ENCODE assay signal across 20 mouse cellular contexts in genomic region chr1:175671626-175672025, GRCm38 (mm10). TPM values are rescaled to one million over a fixed set of nuclear protein-coding genes. Genes with fewer than 3 reads are reported as not detected.
A peak's percentile ranks its signal among the peaks of the same experiment; 100 is the strongest.
DNase-seq lines count a peak whose midpoint lies in the region; ATAC-seq and TF ChIP-seq lines count a peak whose summit lies in the region.
"Had no signal": no experiment of that assay in that cellular context is flagged by ENCODE, and none has a peak within 500 bp of the region (broad histone marks: within the 10 kb centered on the region; RNA-seq: fewer than 3 reads in every experiment).

No protein-coding gene starts in this region.

- no peak for ATAC-seq in kidney, postnatal 0 days (replicated peaks; ENCODE audit: low FRiP score, low read depth)
- peak; percentile 43 for ATAC-seq in common myeloid progenitor, adult 5-6 weeks (replicated peaks; ENCODE audit: low read depth, poor library complexity, severe bottlenecking)
- ATAC-seq in CD4-positive, CD25-positive, alpha-beta regulatory T cell, adult 4 months: no peak
- ATAC-seq: forebrain, embryonic 13.5 days had no signal

- H3K9me3 ChIP-seq in kidney, postnatal 0 days (replicated peaks; ENCODE audit: low read length): no peaks in the 10 kb centered on the region
- H3K9me3 ChIP-seq: embryonic facial prominence, embryonic 15.5 days; forebrain, embryonic 13.5 days; hindbrain, embryonic 13.5 days; kidney, embryonic 15.5 days; liver, embryonic 15.5 days had no signal

- no peak overlapping the region for H3K4me3 ChIP-seq in kidney, postnatal 0 days (replicated peaks; ENCODE audit: low read depth, low read length)
- H3K4me3 ChIP-seq: embryonic facial prominence, embryonic 15.5 days; forebrain, embryonic 13.5 days; hindbrain, embryonic 13.5 days; kidney, embryonic 15.5 days; liver, embryonic 15.5 days had no signal

- no peak overlapping the region for H3K9ac ChIP-seq in kidney, postnatal 0 days (ENCODE audit: low read depth, low read length)
- H3K9ac ChIP-seq: embryonic facial prominence, embryonic 15.5 days; forebrain, embryonic 13.5 days; hindbrain, embryonic 13.5 days; kidney, embryonic 15.5 days; liver, embryonic 15.5 days had no signal

- H3K27me3 ChIP-seq in kidney, postnatal 0 days (ENCODE audit: insufficient read depth, low read length): no peaks in the 10 kb centered on the region
- H3K27me3 ChIP-seq: embryonic facial prominence, embryonic 15.5 days; forebrain, embryonic 13.5 days; hindbrain, embryonic 13.5 days; kidney, embryonic 15.5 days; liver, embryonic 15.5 days had no signal

- H3K27ac ChIP-seq in kidney, postnatal 0 days: no peak overlapping the region
- H3K27ac ChIP-seq: embryonic facial prominence, embryonic 15.5 days; forebrain, embryonic 13.5 days; hindbrain, embryonic 13.5 days; kidney, embryonic 15.5 days; liver, embryonic 15.5 days had no signal

- no peak overlapping the region for H3K4me2 ChIP-seq in kidney, postnatal 0 days (ENCODE audit: low read length)
- H3K4me2 ChIP-seq: embryonic facial prominence, embryonic 15.5 days; forebrain, embryonic 13.5 days; hindbrain, embryonic 13.5 days; kidney, embryonic 15.5 days; liver, embryonic 15.5 days had no signal

- DNase-seq in kidney, postnatal 0 days (ENCODE audit: low spot score): peak; percentile 58
- no peak for DNase-seq in kidney, postnatal 25 days
- DNase-seq in 3T3-L1 (ENCODE audit: low read depth, low spot score) (peak; percentile 41), 416B (ENCODE audit: low read depth) (peak; percentile 62)
- DNase-seq in embryo, embryonic 10 days (ENCODE audit: low spot score): no peak
- DNase-seq: adrenal gland, postnatal 36 days; cerebellum, adult 11 months; thymus, postnatal 4 days had no signal

- peak; percentile 56; the same call in 1 of the 2 replicates for TF ChIP-seq CTCF in kidney, postnatal 0 days (IDR thresholded peaks at IDR 0.05; ENCODE audit: low read depth)

- WGBS in kidney, postnatal 0 days: 29% methylated on average over 1 of the region's 1 CpGs

- H3K4me1 ChIP-seq in kidney, postnatal 0 days (replicated peaks; ENCODE audit: insufficient read depth, low read length): no peaks in the 10 kb centered on the region
- H3K4me1 ChIP-seq: embryonic facial prominence, embryonic 15.5 days; hindbrain, embryonic 13.5 days; kidney, embryonic 15.5 days; liver, embryonic 15.5 days had no signal

- H3K36me3 ChIP-seq in kidney, postnatal 0 days (ENCODE audit: insufficient read depth, low read length): no peaks in the 10 kb centered on the region
- H3K36me3 ChIP-seq: embryonic facial prominence, embryonic 15.5 days; hindbrain, embryonic 13.5 days; kidney, embryonic 15.5 days; liver, embryonic 15.5 days had no signal

RNA-seq across cellular contexts. Expression of gene Opn3, which starts 20.9 kb away (rescaled TPM):
- polyA plus RNA-seq in kidney, postnatal 0 days (2015; fragmentation: Nextera tagmentation; extraction: Ambion mirVana): 10.3 and 10.5 TPM in 2 replicates
- total RNA-seq in common myeloid progenitor, adult 5-6 weeks (2017): 1.9 TPM in 1 of 2 replicates, not detected in the other
- not detected for polyA plus RNA-seq in CD4-positive, CD25-positive, alpha-beta regulatory T cell, adult 4 months (2017; shearing (Covaris generic))

RNA-seq across cellular contexts. Expression of gene Chml, which starts 21.1 kb away (rescaled TPM):
- 2.1 and 2.3 TPM in 2 replicates for polyA plus RNA-seq in kidney, postnatal 0 days (2015; fragmentation: Nextera tagmentation; extraction: Ambion mirVana)
- 17.8 and 26.8 TPM in 2 replicates for total RNA-seq in common myeloid progenitor, adult 5-6 weeks (2017)
- under 1 TPM; 0.22 to 0.44 TPM for polyA plus RNA-seq in CD4-positive, CD25-positive, alpha-beta regulatory T cell, adult 4 months (2017; shearing (Covaris generic))

RNA-seq across cellular contexts. Expression of gene Wdr64, which starts 26.8 kb away (rescaled TPM):
- polyA plus RNA-seq in kidney, postnatal 0 days (2015; fragmentation: Nextera tagmentation; extraction: Ambion mirVana): not detected in 2 replicates
- total RNA-seq in common myeloid progenitor, adult 5-6 weeks (2017): not detected in 2 replicates
- not detected for polyA plus RNA-seq in CD4-positive, CD25-positive, alpha-beta regulatory T cell, adult 4 months (2017; shearing (Covaris generic))
- total RNA-seq: adrenal gland, postnatal 36 days; gastrocnemius, adult 8-10 months; layer of hippocampus, postnatal 10 days had no signal
- polyA plus RNA-seq: embryonic facial prominence, embryonic 15.5 days; forebrain, embryonic 13.5 days; heart, embryonic 14.5 days; hindbrain, embryonic 13.5 days; limb, embryonic 11.5 days; liver, embryonic 15.5 days had no signal

RNA-seq across cellular contexts. Expression of gene Fh1, which starts 46.2 kb away (rescaled TPM):
- polyA plus RNA-seq in kidney, postnatal 0 days (2015; fragmentation: Nextera tagmentation; extraction: Ambion mirVana): 161 and 162 TPM in 2 replicates
- 86.6 and 102 TPM in 2 replicates for total RNA-seq in common myeloid progenitor, adult 5-6 weeks (2017)
- polyA plus RNA-seq in CD4-positive, CD25-positive, alpha-beta regulatory T cell, adult 4 months (2017; shearing (Covaris generic)): 10 to 100 TPM; 55.8 to 66.7 TPM

RNA-seq across cellular contexts. Expression of gene Kmo, which starts 51.4 kb away (rescaled TPM):
- 0.43 and 0.49 TPM in 2 replicates for polyA plus RNA-seq in kidney, postnatal 0 days (2015; fragmentation: Nextera tagmentation; extraction: Ambion mirVana)
- 9.8 and 12.4 TPM in 2 replicates for total RNA-seq in common myeloid progenitor, adult 5-6 weeks (2017)
- polyA plus RNA-seq in CD4-positive, CD25-positive, alpha-beta regulatory T cell, adult 4 months (2017; shearing (Covaris generic)): 1 to 10 TPM in 1 of 2 experiments, under 1 TPM in 1; 0.86 to 1.2 TPM
- total RNA-seq: ES-E14; layer of hippocampus, postnatal 10 days had no signal
- polyA plus RNA-seq: forebrain, embryonic 13.5 days had no signal

Comparison
In these comparisons a context has a peak if more than half of its experiments do, and no peak if none do; other contexts are left out.
1. DNase-seq: peak in kidney, postnatal 0 days (single experiment), 3T3-L1 (single experiment) and 416B (single experiment); none in kidney, postnatal 25 days (0 of 2) and embryo, embryonic 10 days (single experiment).